Mouse (Mus musculus) urinary bladder, adult 18-20 months (tissue): ENCODE results near the gene Pla2g4a.

Source experiments
- DNase-seq, 2 experiments: peaks; one replicate each; pipeline ENCODE4 v3.0.0; 2022; ENCODE audit warnings: low spot score in 2 of 2, mixed read lengths in 2 of 2

The Pla2g4a gene

GRCm38 (mm10) chr1:149855581-149855980 lies 105.5 kb downstream of the Pla2g4a start:
- peak in 1 of 2 experiments; percentile 21 for DNase-seq

GRCm38 (mm10) chr1:149854867-149855266 lies 106.2 kb downstream of the Pla2g4a start:
- DNase-seq: no peak

GRCm38 (mm10) chr1:149846655-149847054 lies 114.4 kb downstream of the Pla2g4a start:
- DNase-seq: peak in 1 of 2 experiments; percentile 28

- no peak for DNase-seq
These were observed 119.2 kb downstream of the Pla2g4a start for GRCm38 (mm10) chr1:149841845-149842244.

- no peak for DNase-seq
These were observed 120.1 kb downstream of the Pla2g4a start for GRCm38 (mm10) chr1:149840961-149841416.

GRCm38 (mm10) chr1:149840312-149840930 lies 120.7 kb downstream of the Pla2g4a start:
- DNase-seq: no peak

- no peak for DNase-seq
These were observed 124.6 kb downstream of the Pla2g4a start for GRCm38 (mm10) chr1:149836496-149836895.

GRCm38 (mm10) chr1:149833876-149834275 lies 127.2 kb downstream of the Pla2g4a start:
- no peak for DNase-seq

GRCm38 (mm10) chr1:149832952-149833351 lies 128.1 kb downstream of the Pla2g4a start:
- no peak for DNase-seq

- no peak for DNase-seq
These were observed 128.6 kb downstream of the Pla2g4a start for GRCm38 (mm10) chr1:149832514-149832913.

- no peak for DNase-seq
These were observed 130.0 kb downstream of the Pla2g4a start for GRCm38 (mm10) chr1:149831100-149831499.

- no peak for DNase-seq
These were observed 147.3 kb downstream of the Pla2g4a start for GRCm38 (mm10) chr1:149813616-149814345.

- no peak for DNase-seq
These were observed 151.6 kb downstream of the Pla2g4a start for GRCm38 (mm10) chr1:149809527-149809926.
